Mouse (Mus musculus): ENCODE results near the gene Srd5a1. TPM values are rescaled to one million over a fixed set of nuclear protein-coding genes. Genes with fewer than 3 reads are reported as not detected.

The Srd5a1 gene
- total and polyA plus RNA-seq, 3 experiments = 7.7 to 10.5 TPM; not detected in 1

DNA sequence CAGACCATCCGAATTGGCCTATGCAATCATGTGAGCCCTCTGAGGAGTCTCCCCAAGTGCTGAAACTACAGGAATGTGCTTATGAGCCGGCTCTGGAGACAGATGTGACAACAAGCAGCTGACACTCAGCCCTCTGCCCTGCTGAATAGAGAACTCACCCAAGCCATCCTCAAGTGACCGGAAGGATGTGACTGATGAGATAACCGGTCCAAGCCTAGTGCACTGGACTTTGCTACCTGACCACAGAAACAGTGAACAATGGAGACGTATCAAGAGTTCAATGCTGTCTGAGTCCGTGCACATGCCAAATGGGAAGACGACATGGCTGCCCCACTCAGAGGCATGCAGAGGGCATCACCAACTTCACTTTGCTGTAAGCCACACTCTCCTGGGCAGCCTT, 82.7 kb downstream of the Srd5a1 start:
- Histone ChIP-seq H3K9ac (ENCODE audit: control insufficient read depth, low read depth, low read length, poor library complexity, severe bottlenecking) (no peak overlapping the region), H3K9me3 (replicated peaks; ENCODE audit: insufficient read depth, low read length) (no peaks in the 10 kb centered on the region), H3K36me3 (ENCODE audit: control insufficient read depth in 1 of 2, insufficient read depth in 2 of 2, low read length in 2 of 2) (no peaks in the 10 kb centered on the region; a peak in 1 of 4 replicates), H3K27me3 (ENCODE audit: control insufficient read depth in 1 of 2, insufficient read depth in 2 of 2, low read length in 2 of 2) (no peaks in the 10 kb centered on the region), H3K27ac (ENCODE audit: control insufficient read depth, low read depth, low read length) (no peak overlapping the region), H3K4me3 (ENCODE audit: control insufficient read depth in 1 of 2, insufficient read depth in 1 of 2, low read depth in 2 of 2, low read length in 2 of 2) (no peak overlapping the region), H3K79me2 (ENCODE audit: control insufficient read depth, insufficient read depth, low read length, poor library complexity) (peaks cover 93% of the 10 kb centered on the region), H3K4me1 (ENCODE audit: control insufficient read depth in 1 of 2, insufficient read depth in 2 of 2, low read length in 2 of 2) (peaks cover 2 to 13% of the 10 kb centered on the region in 2 experiments; a peak in 3 of 4 replicates)
- TF ChIP-seq MAZ (IDR thresholded peaks at IDR 0.05; ENCODE audit: low read depth, low read length) (no peak), ZC3H11A (IDR thresholded peaks at IDR 0.05; ENCODE audit: low read depth, low read length) (no peak), ZKSCAN1 (IDR thresholded peaks at IDR 0.05; ENCODE audit: low read depth, low read length) (no peak), SIN3A (IDR thresholded peaks at IDR 0.05; ENCODE audit: low read length) (no peak), MEF2A (IDR thresholded peaks at IDR 0.05; ENCODE audit: extremely low read depth, insufficient replicate concordance, low read depth, low read length, poor library complexity, severe bottlenecking) (no peak), ZMIZ1 (IDR thresholded peaks at IDR 0.05; ENCODE audit: low read depth, low read length) (no peak), POLR2AphosphoS5 (IDR thresholded peaks at IDR 0.05; ENCODE audit: borderline replicate concordance, low read depth, low read length) (no peak), RCOR1 (IDR thresholded peaks at IDR 0.05; ENCODE audit: low read depth, low read length) (no peak), ETS1 (IDR thresholded peaks at IDR 0.05; ENCODE audit: low read depth, low read length) (no peak)
- DNase-seq (ENCODE audit: low read depth, low spot score) = no peak

DNA sequence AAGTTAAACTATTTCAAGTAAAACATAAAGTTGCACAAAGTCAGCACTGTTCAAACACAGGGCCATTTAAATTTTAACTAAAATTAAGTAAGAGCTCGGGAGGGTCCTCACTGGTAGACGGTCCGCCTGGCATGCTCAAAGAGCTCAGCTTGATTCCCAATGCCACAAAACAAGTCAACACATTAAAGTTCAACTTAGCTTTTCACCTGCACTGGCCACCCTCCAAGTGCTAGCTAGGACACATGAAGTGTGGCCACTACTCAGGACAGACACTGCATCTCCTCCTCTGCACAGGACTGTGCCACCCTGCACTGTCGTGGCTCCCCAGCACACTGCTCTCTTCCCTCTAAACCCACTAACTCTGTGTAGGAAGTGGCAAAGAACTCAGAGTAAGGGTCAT, 85.4 kb downstream of the Srd5a1 start:
- Histone ChIP-seq H3K4me1 (ENCODE audit: control insufficient read depth in 1 of 2, insufficient read depth in 2 of 2, low read length in 2 of 2) (peaks cover 0 to 10% of the 10 kb centered on the region in 2 experiments; a peak in 2 of 4 replicates), H3K9me3 (replicated peaks; ENCODE audit: insufficient read depth, low read length) (no peaks in the 10 kb centered on the region), H3K9ac (ENCODE audit: control insufficient read depth, low read depth, low read length, poor library complexity, severe bottlenecking) (no peak overlapping the region), H3K27me3 (ENCODE audit: control insufficient read depth in 1 of 2, insufficient read depth in 2 of 2, low read length in 2 of 2) (no peaks in the 10 kb centered on the region), H3K27ac (ENCODE audit: control insufficient read depth, low read depth, low read length) (no peak overlapping the region), H3K79me2 (ENCODE audit: control insufficient read depth, insufficient read depth, low read length, poor library complexity) (peaks cover 90% of the 10 kb centered on the region), H3K4me3 (ENCODE audit: control insufficient read depth in 1 of 2, insufficient read depth in 1 of 2, low read depth in 2 of 2, low read length in 2 of 2) (no peak overlapping the region), H3K36me3 (ENCODE audit: control insufficient read depth in 1 of 2, insufficient read depth in 2 of 2, low read length in 2 of 2) (no peaks in the 10 kb centered on the region; a peak in 1 of 4 replicates)
- DNase-seq (ENCODE audit: low read depth, low spot score) = no peak
- TF ChIP-seq TAL1 (IDR thresholded peaks at IDR 0.05; ENCODE audit: low read length) (no peak), TBP (IDR thresholded peaks at IDR 0.05; ENCODE audit: low read depth, low read length) (no peak), ZNF384 (IDR thresholded peaks at IDR 0.05; ENCODE audit: low read depth, low read length) (no peak), JUND (IDR thresholded peaks at IDR 0.05; ENCODE audit: low read depth, low read length) (no peak), MAX (IDR thresholded peaks at IDR 0.05; ENCODE audit: low read length) (no peak), HCFC1 (IDR thresholded peaks at IDR 0.05; ENCODE audit: low read depth, low read length) (no peak), CTCF (IDR thresholded peaks at IDR 0.05 in 2 of 3, conservative IDR thresholded peaks at IDR 0.05 in 1 of 3; ENCODE audit: control insufficient read depth in 1 of 3, insufficient read depth in 1 of 3, low read depth in 2 of 3, low read length in 3 of 3, poor library complexity in 1 of 3, severe bottlenecking in 1 of 3) (no peak), CHD1 (IDR thresholded peaks at IDR 0.05; ENCODE audit: low read depth, low read length) (no peak), RAD21 (IDR thresholded peaks at IDR 0.05; ENCODE audit: low read depth, low read length) (no peak), SMC3 (IDR thresholded peaks at IDR 0.05; ENCODE audit: low read depth, low read length) (no peak), MEF2A (IDR thresholded peaks at IDR 0.05; ENCODE audit: extremely low read depth, insufficient replicate concordance, low read depth, low read length, poor library complexity, severe bottlenecking) (no peak), MYB (IDR thresholded peaks at IDR 0.05; ENCODE audit: low read depth, low read length) (no peak), MYC (IDR thresholded peaks at IDR 0.05; ENCODE audit: low read depth, low read length) (no peak), POLR2AphosphoS5 (IDR thresholded peaks at IDR 0.05; ENCODE audit: borderline replicate concordance, low read depth, low read length) (no peak), RCOR1 (IDR thresholded peaks at IDR 0.05; ENCODE audit: low read depth, low read length) (no peak)
